24 mouse cellular contexts compared by ENCODE assay signal in genomic region chr5:148747549-148747948, GRCm38 (mm10).
A peak's percentile ranks its signal among the peaks of the same experiment; 100 is the strongest.
DNase-seq lines count a peak whose midpoint lies in the region; ATAC-seq lines count a peak whose summit lies in the region.
"Had no signal": no experiment of that assay in that cellular context is flagged by ENCODE, and none has a peak within 500 bp of the region (broad histone marks: within the 10 kb centered on the region; RNA-seq: fewer than 3 reads in every experiment).

No protein-coding gene starts in this region.

- no peak overlapping the region for H3K9ac ChIP-seq in midbrain, embryonic 16.5 days (ENCODE audit: low read depth, low read length)
- H3K9ac ChIP-seq: embryonic facial prominence, embryonic 15.5 days; heart, embryonic 15.5 days; hindbrain, embryonic 14.5 days had no signal

- no peaks in the 10 kb centered on the region for H3K4me1 ChIP-seq in midbrain, embryonic 16.5 days (ENCODE audit: control insufficient read depth, insufficient read depth, low read length)
- H3K4me1 ChIP-seq: embryonic facial prominence, embryonic 15.5 days; forebrain, embryonic 10.5 days; heart, embryonic 15.5 days; hindbrain, embryonic 10.5 days had no signal

- ATAC-seq in CD4-positive, CD25-positive, alpha-beta regulatory T cell, adult 4 months: peak; percentile 73
- ATAC-seq in activated CD4-positive, CD25-positive, alpha-beta regulatory T cell, adult 4 months: peak; percentile 65
- no peak for ATAC-seq in midbrain, embryonic 16.5 days
- ATAC-seq: forebrain, embryonic 14.5 days; Patski had no signal

- intact Hi-C loops in heart, postnatal 36 days (cut with DNase I): no loop called here

- 92% methylated on average over 3 of the region's 3 CpGs for WGBS in midbrain, embryonic 16.5 days

- H3K4me3 ChIP-seq in midbrain, embryonic 16.5 days (ENCODE audit: low read depth, low read length): no peak overlapping the region
- H3K4me3 ChIP-seq: embryonic facial prominence, embryonic 15.5 days; erythroblast, embryonic 14.5 days; forebrain, embryonic 10.5 days; gastrocnemius, adult 2 months; heart, adult 2 months; heart, embryonic 15.5 days; hindbrain, embryonic 10.5 days had no signal

- H3K9me3 ChIP-seq in midbrain, embryonic 16.5 days (replicated peaks; ENCODE audit: control insufficient read depth, low read length, poor library complexity, severe bottlenecking): no peaks in the 10 kb centered on the region
- H3K9me3 ChIP-seq: embryonic facial prominence, embryonic 15.5 days; heart, embryonic 15.5 days had no signal

- no peak overlapping the region for H3K4me2 ChIP-seq in midbrain, embryonic 16.5 days (ENCODE audit: low read length)
- H3K4me2 ChIP-seq: embryonic facial prominence, embryonic 15.5 days; heart, embryonic 11.5 days; heart, embryonic 15.5 days; hindbrain, embryonic 14.5 days had no signal

- H3K36me3 ChIP-seq in midbrain, embryonic 16.5 days (ENCODE audit: control insufficient read depth, insufficient read depth, low read length): no peaks in the 10 kb centered on the region
- H3K36me3 ChIP-seq: embryonic facial prominence, embryonic 15.5 days; forebrain, embryonic 10.5 days; heart, embryonic 15.5 days; hindbrain, embryonic 10.5 days had no signal

- peak; percentile 66 for DNase-seq in heart, adult 11 months
- no peak for DNase-seq in heart, postnatal 36 days
- DNase-seq in cerebellum, adult 18-20 months: no peak
- DNase-seq in gastrocnemius, adult 8-10 months (ENCODE audit: low spot score in 2 of 2): no peak
- DNase-seq: adrenal gland, postnatal 25 days; B cell, adult 2 months; cerebellum, adult 8-10 months; embryo, embryonic 11 days; gastrocnemius, adult 2 months; gastrocnemius, postnatal 36 days; heart, adult 2 months; heart, postnatal 14 days had no signal

- H3K27me3 ChIP-seq in midbrain, embryonic 16.5 days (ENCODE audit: control insufficient read depth, insufficient read depth, low read depth, low read length): no peaks in the 10 kb centered on the region
- H3K27me3 ChIP-seq: embryonic facial prominence, embryonic 15.5 days; heart, embryonic 15.5 days; Patski had no signal

- no peak overlapping the region for H3K27ac ChIP-seq in midbrain, embryonic 16.5 days (ENCODE audit: low read length)
- H3K27ac ChIP-seq: embryonic facial prominence, embryonic 15.5 days; forebrain, embryonic 10.5 days; gastrocnemius, adult 2 months; heart, adult 2 months; heart, embryonic 15.5 days; hindbrain, embryonic 10.5 days; hindbrain, embryonic 14.5 days had no signal
